Mouse (Mus musculus): ENCODE measurements at regions not wholly inside any gene's neighbourhood (a gene's known extent, or its start where the extent isn't known, plus 50 kb on each side); places are given as distances from the start of the nearest gene placed in this dataset.

DNA sequence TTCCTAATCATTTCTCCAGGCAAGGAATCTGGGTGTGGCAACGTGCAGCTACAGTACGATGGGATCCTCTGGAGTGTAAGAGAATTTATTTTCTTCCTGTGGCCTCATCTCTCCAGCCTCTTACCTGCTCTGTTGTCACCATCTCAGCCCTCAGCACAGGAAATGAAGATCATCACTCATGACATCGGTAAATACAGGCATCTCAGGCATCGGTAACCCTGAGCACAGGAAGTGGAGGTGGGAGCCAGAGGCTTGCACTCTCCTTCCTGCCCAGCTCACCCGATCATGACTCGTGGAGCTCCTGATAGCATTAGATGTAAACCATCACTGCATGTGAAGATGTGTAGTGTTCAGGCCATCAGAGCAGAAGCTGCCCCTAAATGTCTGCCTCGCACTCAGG is 86.0 kb upstream of the Vash1 start:
- TF ChIP-seq MAFK (IDR thresholded peaks at IDR 0.05; ENCODE audit: insufficient read depth, low read depth, low read length): no peak
- no peak for TF ChIP-seq ZC3H11A (IDR thresholded peaks at IDR 0.05; ENCODE audit: borderline replicate concordance, low read depth, low read length)
- TF ChIP-seq ZNF384 (IDR thresholded peaks at IDR 0.05; ENCODE audit: low read depth, low read length): no peak
- no peak for TF ChIP-seq HCFC1 (IDR thresholded peaks at IDR 0.05; ENCODE audit: borderline replicate concordance, insufficient read depth, low read length)
